Mouse (Mus musculus): ENCODE data around the gene Ptgr2. TPM values are rescaled to one million over a fixed set of nuclear protein-coding genes. Genes with fewer than 3 reads are reported as not detected.

Ptgr2 gene
- polyA plus RNA-seq, 1 experiment from 2014 or later: 18.1 TPM

Other genes starting within 250 kb of the Ptgr2 start
- gene Acot4, start 246.9 kb upstream of the Ptgr2 start, polyA plus RNA-seq (2016; fragmentation: Nextera tagmentation; extraction: Ambion mirVana): 0.18 and 0.67 TPM in 2 replicates
- not detected in 2 replicates for gene Gm49366, start 246.3 kb upstream of the Ptgr2 start, polyA plus RNA-seq (2016; fragmentation: Nextera tagmentation; extraction: Ambion mirVana)
- gene Acot3, start 233.1 kb upstream of the Ptgr2 start, polyA plus RNA-seq (2016; fragmentation: Nextera tagmentation; extraction: Ambion mirVana): 0.58 and 0.61 TPM in 2 replicates
- not detected in 2 replicates for gene Acot5, start 215.9 kb upstream of the Ptgr2 start, polyA plus RNA-seq (2016; fragmentation: Nextera tagmentation; extraction: Ambion mirVana)
- 0.88 and 1.1 TPM in 2 replicates for gene Acot6, start 184.6 kb upstream of the Ptgr2 start, polyA plus RNA-seq (2016; fragmentation: Nextera tagmentation; extraction: Ambion mirVana)
- 6.9 and 7.4 TPM in 2 replicates for gene Dnal1, start 170.9 kb upstream of the Ptgr2 start, polyA plus RNA-seq (2016; fragmentation: Nextera tagmentation; extraction: Ambion mirVana)
- 3.6 and 3.7 TPM in 2 replicates for gene Pnma1, start 136.7 kb upstream of the Ptgr2 start, polyA plus RNA-seq (2016; fragmentation: Nextera tagmentation; extraction: Ambion mirVana)
- gene Elmsan1, start 66.4 kb upstream of the Ptgr2 start, polyA plus RNA-seq (2016; fragmentation: Nextera tagmentation; extraction: Ambion mirVana): 6.5 and 6.6 TPM in 2 replicates
- 117 TPM in 2 replicates for gene Zfp410, start 31.6 kb downstream of the Ptgr2 start, polyA plus RNA-seq (2016; fragmentation: Nextera tagmentation; extraction: Ambion mirVana)
- gene Coq6, start 76.4 kb downstream of the Ptgr2 start, polyA plus RNA-seq (2016; fragmentation: Nextera tagmentation; extraction: Ambion mirVana): 37.2 and 46.5 TPM in 2 replicates
- 12.3 and 14.2 TPM in 2 replicates for gene Fam161b, start 76.6 kb downstream of the Ptgr2 start, polyA plus RNA-seq (2016; fragmentation: Nextera tagmentation; extraction: Ambion mirVana)
- 9.6 and 10.3 TPM in 2 replicates for gene Entpd5, start 123.8 kb downstream of the Ptgr2 start, polyA plus RNA-seq (2016; fragmentation: Nextera tagmentation; extraction: Ambion mirVana)
- 2.6 and 2.7 TPM in 2 replicates for gene Bbof1, start 123.8 kb downstream of the Ptgr2 start, polyA plus RNA-seq (2016; fragmentation: Nextera tagmentation; extraction: Ambion mirVana)
- 27.7 and 28.7 TPM in 2 replicates for gene Rnf113a2, start 132.0 kb downstream of the Ptgr2 start, polyA plus RNA-seq (2016; fragmentation: Nextera tagmentation; extraction: Ambion mirVana)
- gene Aldh6a1, start 165.8 kb downstream of the Ptgr2 start, polyA plus RNA-seq (2016; fragmentation: Nextera tagmentation; extraction: Ambion mirVana): 25.9 and 27.3 TPM in 2 replicates
- 36.0 and 37.0 TPM in 2 replicates for gene Lin52, start 166.2 kb downstream of the Ptgr2 start, polyA plus RNA-seq (2016; fragmentation: Nextera tagmentation; extraction: Ambion mirVana)